Mouse (Mus musculus) adrenal gland, postnatal 25 days (tissue): Measurements from ENCODE around the gene Foxl1. TPM values are rescaled to one million over a fixed set of nuclear protein-coding genes. Genes with fewer than 3 reads are reported as not detected.
"Not testable (repeated sequence)": the region's sequence is repeated elsewhere in the genome, so short reads cannot be mapped to it uniquely, and the experiment has no call there.

Experiments used
- DNase-seq: peaks from one replicate; pipeline ENCODE4 v3.0.0; 2021; ENCODE audit warnings: mixed read lengths
- total RNA-seq: library from RNA; stranded (reverse); gene quantifications from 2 replicates; pipeline ENCODE4 v1.2.3, GENCODE M21; 2021

Gene Foxl1
- total RNA-seq, 1 experiment from 2014 or later, result 0.27 TPM

GRCm38 (mm10) chr8:121125311-121125876 lies 2.3 kb upstream of the Foxl1 start:
- peak; percentile 69 for DNase-seq

- DNase-seq, result no peak
These were observed 1.5 kb upstream of the Foxl1 start for GRCm38 (mm10) chr8:121126191-121126590.

- no peak for DNase-seq
These were observed 1.0 kb upstream of the Foxl1 start for GRCm38 (mm10) chr8:121126694-121127093.

- DNase-seq, result no peak
These were observed 444 bp upstream of the Foxl1 start for GRCm38 (mm10) chr8:121127291-121127701.

GRCm38 (mm10) chr8:121128531-121129264 lies 958 bp downstream of the Foxl1 start:
- no peak for DNase-seq

- DNase-seq, result no peak
These were observed 1.7 kb downstream of the Foxl1 start for GRCm38 (mm10) chr8:121129265-121129940.

GRCm38 (mm10) chr8:121130522-121130921 lies 2.8 kb downstream of the Foxl1 start:
- no peak for DNase-seq

GRCm38 (mm10) chr8:121132961-121133513 lies 5.3 kb downstream of the Foxl1 start:
- DNase-seq, result no peak

- no peak for DNase-seq
These were observed 6.4 kb downstream of the Foxl1 start for GRCm38 (mm10) chr8:121134102-121134501.

GRCm38 (mm10) chr8:121134512-121134911 lies 6.8 kb downstream of the Foxl1 start:
- no peak for DNase-seq

GRCm38 (mm10) chr8:121136856-121137255 lies 9.1 kb downstream of the Foxl1 start:
- no peak for DNase-seq

- DNase-seq, result not testable (repeated sequence)
These were observed 17.9 kb downstream of the Foxl1 start for GRCm38 (mm10) chr8:121145457-121146134.

GRCm38 (mm10) chr8:121148573-121149083 lies 20.9 kb downstream of the Foxl1 start:
- no peak for DNase-seq

- DNase-seq, result no peak
These were observed 24.7 kb downstream of the Foxl1 start for GRCm38 (mm10) chr8:121152394-121152793.

GRCm38 (mm10) chr8:121156990-121157491 lies 29.3 kb downstream of the Foxl1 start:
- no peak for DNase-seq

GRCm38 (mm10) chr8:121158812-121159211 lies 31.1 kb downstream of the Foxl1 start:
- no peak for DNase-seq

GRCm38 (mm10) chr8:121161437-121161836 lies 33.7 kb downstream of the Foxl1 start:
- DNase-seq, result no peak

GRCm38 (mm10) chr8:121162413-121162812 lies 34.7 kb downstream of the Foxl1 start:
- no peak for DNase-seq

GRCm38 (mm10) chr8:121162906-121163695 lies 35.4 kb downstream of the Foxl1 start:
- no peak for DNase-seq

GRCm38 (mm10) chr8:121164017-121164469 lies 36.3 kb downstream of the Foxl1 start:
- peak; percentile 72 for DNase-seq

- no peak for DNase-seq
These were observed 40.3 kb downstream of the Foxl1 start for GRCm38 (mm10) chr8:121168033-121168432.
